Mouse (Mus musculus): ENCODE measurements around the gene Tmem212. TPM values are rescaled to one million over a fixed set of nuclear protein-coding genes. Genes with fewer than 3 reads are reported as not detected.

Tmem212 gene
- not detected for polyA plus RNA-seq (2017; shearing (Covaris generic))

DNA sequence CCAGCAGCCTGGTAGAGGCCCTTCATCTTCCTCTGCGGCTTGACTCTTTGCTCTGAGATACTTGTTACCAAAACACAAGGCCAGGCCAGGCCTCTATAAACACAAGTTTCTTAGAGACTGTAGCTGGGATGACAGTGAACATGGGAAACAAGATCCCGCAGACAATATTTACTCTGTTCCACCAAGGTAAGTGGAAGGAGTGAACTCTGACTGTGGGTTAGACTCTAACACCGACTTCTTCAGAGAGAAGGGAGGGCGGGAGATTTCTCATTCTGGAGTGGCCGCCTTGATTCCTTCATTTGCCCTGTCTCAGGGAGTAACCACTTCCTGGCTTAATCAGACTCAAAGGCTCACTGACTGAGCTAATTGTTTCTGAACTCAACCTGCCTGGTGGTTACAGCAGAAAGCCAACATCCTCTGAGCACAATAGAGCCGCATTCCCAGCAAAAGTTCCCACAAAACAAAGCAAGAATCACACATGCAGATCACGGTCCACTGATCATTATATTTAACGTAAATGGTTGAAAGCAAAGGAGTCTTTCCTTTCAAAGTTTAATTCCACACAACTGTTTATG is at the start of gene Tmem212:
TSS of gene Tmem212 (minus strand) at position 51 of the 575 bp plus-strand sequence.

DNA sequence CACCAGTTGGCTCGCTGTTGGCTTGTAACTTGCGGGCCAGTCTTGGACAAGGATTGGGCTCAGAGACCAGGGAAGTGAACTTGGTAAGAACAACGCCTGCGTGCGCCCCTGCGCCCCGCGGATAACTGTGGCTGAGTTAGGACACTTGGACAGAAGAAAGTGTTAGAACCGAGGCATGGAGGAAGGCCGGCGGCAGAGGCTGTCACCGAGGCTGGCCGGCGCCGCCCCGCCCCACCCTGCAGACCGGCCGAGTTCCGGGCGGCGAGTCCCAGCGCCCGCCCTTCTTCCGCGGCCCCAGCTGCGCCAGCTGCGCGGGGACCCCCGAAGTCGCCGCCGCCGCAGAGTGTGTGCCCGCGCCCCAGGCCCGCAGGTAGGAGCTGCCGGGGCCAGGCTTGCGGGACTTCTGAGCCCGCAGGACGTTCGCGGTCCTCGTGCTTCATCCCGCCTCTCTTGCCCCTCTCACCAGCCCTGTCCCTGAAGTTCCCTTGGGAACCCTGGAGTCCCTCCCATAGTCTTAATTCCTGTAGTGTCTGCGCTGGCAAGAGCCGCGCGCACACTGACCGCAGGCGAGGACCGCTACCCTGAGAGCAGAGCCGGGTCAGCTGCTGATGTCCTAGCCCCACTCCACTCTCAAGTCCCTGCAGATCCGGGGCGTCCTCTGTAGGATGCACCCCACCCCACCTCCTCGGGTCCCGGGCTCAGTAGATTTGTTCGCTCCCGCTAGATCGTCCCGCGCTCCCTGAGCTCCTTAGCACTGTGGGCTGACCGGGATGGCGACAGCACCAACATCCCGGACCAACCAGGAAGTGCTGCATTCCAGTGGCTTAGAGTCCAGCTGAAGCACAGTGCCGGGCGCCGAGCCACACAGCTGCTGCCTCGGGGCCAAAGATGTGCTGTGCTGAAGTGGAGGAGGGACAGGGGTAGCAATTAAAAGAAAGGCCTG is 42.5 kb upstream of the Tmem212 start, which contains the start of gene Pld1:
TSS of gene Pld1 (plus strand) at position 315 of the 943 bp plus-strand sequence.

Other genes starting within 250 kb of the Tmem212 start
- gene Fndc3b, start 185.1 kb downstream of the Tmem212 start, polyA plus RNA-seq (2017; shearing (Covaris generic)) = 0.48 TPM
- gene Pld1, start 42.3 kb upstream of the Tmem212 start, polyA plus RNA-seq (2017; shearing (Covaris generic)) = 0.54 TPM